Mouse (Mus musculus) myocyte (in vitro differentiated cells): ENCODE data around the gene Cd19.

Experiments used
- MYOG ChIP-seq, 3 experiments: IDR thresholded peaks; one replicate each; pipeline ENCODE4 v1.6.1; 2011; ENCODE audit warnings: control low read depth in 2 of 3, low read depth in 2 of 3, mild to moderate bottlenecking in 2 of 3; ENCODE audit not compliant: insufficient read length in 2 of 3, control insufficient read depth in 1 of 3, insufficient read depth in 1 of 3
- POLR2A ChIP-seq: IDR thresholded peaks from one replicate; pipeline ENCODE4 v1.6.1; 2011; ENCODE audit warnings: low read depth, mild to moderate bottlenecking, control low read depth, moderate library complexity; ENCODE audit not compliant: insufficient read length
- REST ChIP-seq: IDR thresholded peaks from one replicate; pipeline ENCODE4 v1.6.1; 2011; ENCODE audit warnings: mild to moderate bottlenecking, control low read depth, moderate library complexity; ENCODE audit not compliant: insufficient read depth, insufficient read length
- TCF12 ChIP-seq: IDR thresholded peaks from one replicate; pipeline ENCODE4 v1.6.1; 2011; ENCODE audit warnings: mild to moderate bottlenecking, control low read depth; ENCODE audit not compliant: poor library complexity, insufficient read depth, severe bottlenecking
- USF1 ChIP-seq: IDR thresholded peaks from one replicate; pipeline ENCODE4 v1.6.1; 2011; ENCODE audit warnings: low read depth, mild to moderate bottlenecking, control low read depth, moderate library complexity

DNA sequence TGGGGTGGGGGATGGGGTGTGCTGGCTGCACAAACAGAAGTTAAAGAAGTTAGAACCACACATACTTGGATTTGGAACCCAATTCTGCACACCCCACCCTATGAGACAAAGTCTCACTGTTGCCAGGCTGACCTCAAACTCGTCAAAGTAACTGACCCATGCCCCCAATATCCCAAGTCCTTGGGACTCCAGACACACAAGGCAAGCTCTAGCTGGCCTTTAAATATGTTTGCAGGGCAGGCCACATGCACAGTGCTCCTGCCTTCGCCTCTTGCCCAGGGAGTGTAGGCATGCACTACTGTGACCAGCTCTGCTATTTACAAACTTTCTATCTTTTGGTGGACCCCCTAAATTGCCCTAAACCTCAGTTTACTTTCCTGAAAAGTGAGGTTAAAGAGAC lies 40.6 kb upstream of the Cd19 start:
- TF ChIP-seq USF1 (no peak), POLR2A (peak; percentile 24), TCF12 (no peak), REST (no peak), MYOG (IDR thresholded peaks at IDR 0.05; ENCODE audit: control insufficient read depth in 1 of 3, insufficient read depth in 1 of 3, insufficient read length in 2 of 3, low read depth in 2 of 3) (no peak)
